Mouse (Mus musculus) kidney, postnatal 10 days (tissue): ENCODE results near the gene Srgap1.

Experiments
- DNase-seq: peaks from one replicate; pipeline ENCODE4 v3.0.0; 2021; ENCODE audit warnings: mixed read lengths

Gene Srgap1

GRCm38 (mm10) chr10:121961121-121961893 lies 85.8 kb downstream of the Srgap1 start:
- DNase-seq = no peak

GRCm38 (mm10) chr10:121958741-121959140 lies 88.4 kb downstream of the Srgap1 start:
- DNase-seq = no peak

- DNase-seq = no peak
These were observed 90.6 kb downstream of the Srgap1 start for GRCm38 (mm10) chr10:121956505-121956904.

- no peak for DNase-seq
These were observed 91.4 kb downstream of the Srgap1 start for GRCm38 (mm10) chr10:121955730-121956129.

GRCm38 (mm10) chr10:121954877-121955276 lies 92.2 kb downstream of the Srgap1 start:
- no peak for DNase-seq

GRCm38 (mm10) chr10:121953041-121953440 lies 94.1 kb downstream of the Srgap1 start:
- no peak for DNase-seq

GRCm38 (mm10) chr10:121946173-121946572 lies 100.9 kb downstream of the Srgap1 start:
- DNase-seq = no peak

GRCm38 (mm10) chr10:121931909-121932308 lies 115.2 kb downstream of the Srgap1 start:
- no peak for DNase-seq

GRCm38 (mm10) chr10:121926094-121926493 lies 121.0 kb downstream of the Srgap1 start:
- no peak for DNase-seq

GRCm38 (mm10) chr10:121919016-121919415 lies 128.1 kb downstream of the Srgap1 start:
- DNase-seq = no peak

- DNase-seq = no peak
These were observed 128.5 kb downstream of the Srgap1 start for GRCm38 (mm10) chr10:121918579-121918978.

GRCm38 (mm10) chr10:121915530-121915929 lies 131.6 kb downstream of the Srgap1 start:
- DNase-seq = no peak

GRCm38 (mm10) chr10:121904137-121904536 lies 143.0 kb downstream of the Srgap1 start:
- peak; percentile 44 for DNase-seq

GRCm38 (mm10) chr10:121902651-121903050 lies 144.5 kb downstream of the Srgap1 start:
- peak; percentile 20 for DNase-seq

- no peak for DNase-seq
These were observed 146.3 kb downstream of the Srgap1 start for GRCm38 (mm10) chr10:121900772-121901171.

GRCm38 (mm10) chr10:121899706-121900105 lies 147.4 kb downstream of the Srgap1 start:
- no peak for DNase-seq

GRCm38 (mm10) chr10:121897835-121898370 lies 149.2 kb downstream of the Srgap1 start:
- DNase-seq = no peak

GRCm38 (mm10) chr10:121891390-121892067 lies 155.6 kb downstream of the Srgap1 start:
- DNase-seq = peak; percentile 22

GRCm38 (mm10) chr10:121890061-121890460 lies 157.1 kb downstream of the Srgap1 start:
- no peak for DNase-seq

- DNase-seq = peak; percentile 29
These were observed 160.3 kb downstream of the Srgap1 start for GRCm38 (mm10) chr10:121886805-121887204.

- DNase-seq = no peak
These were observed 161.4 kb downstream of the Srgap1 start for GRCm38 (mm10) chr10:121885512-121886218.

- no peak for DNase-seq
These were observed 164.7 kb downstream of the Srgap1 start for GRCm38 (mm10) chr10:121882461-121882860.

GRCm38 (mm10) chr10:121878855-121879254 lies 168.3 kb downstream of the Srgap1 start:
- no peak for DNase-seq
